Mouse (Mus musculus) yolk sac, embryonic 10.5 days (tissue): ENCODE measurements at regions not wholly inside any gene's neighbourhood (a gene's known extent, or its start where the extent isn't known, plus 50 kb on each side); places are given as distances from the start of the nearest gene placed in this dataset.

Experiments
- DNase-seq: peaks from one replicate; pipeline ENCODE4 v3.0.0-alpha.2; 2017; ENCODE audit warnings: low spot score

- no peak for DNase-seq
Measured at GRCm38 (mm10) chr9:56547291-56547977, 129.0 kb downstream of the Hmg20a start.

GRCm38 (mm10) chr9:56549774-56550173 lies 131.4 kb downstream of the Hmg20a start:
- no peak for DNase-seq

GRCm38 (mm10) chr9:56550178-56550577 lies 131.8 kb downstream of the Hmg20a start:
- DNase-seq, result no peak

- DNase-seq, result no peak
Measured at GRCm38 (mm10) chr9:56551376-56552186, 133.2 kb downstream of the Hmg20a start.

GRCm38 (mm10) chr9:56552187-56552686 lies 133.8 kb downstream of the Hmg20a start:
- DNase-seq, result no peak

- DNase-seq, result peak; percentile 64
Measured at GRCm38 (mm10) chr9:56552766-56553165, 134.4 kb downstream of the Hmg20a start.

- no peak for DNase-seq
Measured at GRCm38 (mm10) chr9:56553626-56554025, 135.2 kb downstream of the Hmg20a start.

GRCm38 (mm10) chr9:56554096-56554495 lies 135.7 kb downstream of the Hmg20a start:
- DNase-seq, result no peak

GRCm38 (mm10) chr9:56559618-56560144 lies 141.3 kb downstream of the Hmg20a start:
- DNase-seq, result no peak

- DNase-seq, result no peak
Measured at GRCm38 (mm10) chr9:56562440-56562839, 144.0 kb downstream of the Hmg20a start.

- DNase-seq, result no peak
Measured at GRCm38 (mm10) chr9:56564048-56564737, 145.8 kb downstream of the Hmg20a start.
